In genomic region chr11:106353188-106353587, GRCm38 (mm10) we compare ENCODE assay signal across 13 mouse cellular contexts. TPM values are rescaled to one million over a fixed set of nuclear protein-coding genes. Genes with fewer than 3 reads are reported as not detected.
"Had no signal": no experiment of that assay in that cellular context is flagged by ENCODE, and none has a peak within 500 bp of the region (broad histone marks: within the 10 kb centered on the region; RNA-seq: fewer than 3 reads in every experiment).

Gene Scn4a (minus strand): TSS chr11:106353288.

- H3K27me3 ChIP-seq: limb, embryonic 13.5 days; midbrain, embryonic 12.5 days had no signal

- H3K9me3 ChIP-seq: limb, embryonic 13.5 days; midbrain, embryonic 12.5 days had no signal

- ATAC-seq: midbrain, embryonic 16.5 days had no signal

- H3K27ac ChIP-seq: layer of hippocampus, adult 2 months; limb, embryonic 13.5 days; liver, embryonic 14.5 days; midbrain, embryonic 12.5 days had no signal

- H3K4me2 ChIP-seq: limb, embryonic 13.5 days; midbrain, embryonic 12.5 days had no signal

- H3K4me1 ChIP-seq: midbrain, embryonic 12.5 days had no signal

- H3K4me3 ChIP-seq: layer of hippocampus, adult 2 months; limb, embryonic 13.5 days; midbrain, embryonic 12.5 days had no signal

- H3K36me3 ChIP-seq: limb, embryonic 13.5 days; midbrain, embryonic 12.5 days had no signal

- H3K9ac ChIP-seq: limb, embryonic 13.5 days; liver, embryonic 14.5 days; midbrain, embryonic 12.5 days had no signal

- DNase-seq: kidney, postnatal 10 days; kidney, postnatal 4 days; left cerebral cortex, postnatal 4 days; lung, adult 18-20 months; right cerebral cortex, adult 18-20 months; right cerebral cortex, postnatal 25 days; thymus, postnatal 4 days had no signal

RNA-seq across cellular contexts. Expression of gene Scn4a, which starts in this region (rescaled TPM):
- total RNA-seq: layer of hippocampus, adult 2 months; left cerebral cortex, postnatal 4 days had no signal
- polyA plus RNA-seq: midbrain, embryonic 12.5 days; midbrain, embryonic 16.5 days; neural tube, embryonic 14.5 days had no signal
